Mouse (Mus musculus) CH12.LX (cell line): ENCODE results near the gene Psmd8. TPM values are rescaled to one million over a fixed set of nuclear protein-coding genes. Genes with fewer than 3 reads are reported as not detected.

Source experiments
- DNase-seq: peaks from one replicate; pipeline ENCODE4 v3.0.0-alpha.2; 2013; ENCODE audit errors: extremely low read depth
- H3K27ac ChIP-seq: 2 replicates; pipeline ENCODE4 v1.5.1; 2012; ENCODE audit warnings: low read depth, mild to moderate bottlenecking, control low read depth, moderate library complexity; ENCODE audit not compliant: insufficient read depth
- H3K27me3 ChIP-seq: replicated peaks from 2 replicates; pipeline ENCODE3; 2012; ENCODE audit warnings: inconsistent platforms
- H3K36me3 ChIP-seq, 2 experiments: replicated peaks in 1 of 2; 2 replicates each; pipeline versions ENCODE3 to v1.6.1; 2012; ENCODE audit warnings: inconsistent platforms in 1 of 2, low read length in 1 of 2, mild to moderate bottlenecking in 1 of 2, mixed read lengths in 1 of 2, moderate library complexity in 1 of 2; ENCODE audit not compliant: control insufficient read depth in 1 of 2, insufficient read depth in 1 of 2
- H3K4me1 ChIP-seq, 2 experiments: 2 replicates each; pipeline ENCODE4 v1.6.1; 2012; ENCODE audit warnings: inconsistent platforms in 1 of 2, moderate library complexity in 1 of 2; ENCODE audit not compliant: insufficient read depth in 2 of 2, control insufficient read depth in 1 of 2
- H3K4me2 ChIP-seq: 2 replicates; pipeline ENCODE4 v1.6.1; 2012; ENCODE audit warnings: low read depth, mild to moderate bottlenecking, control low read depth; ENCODE audit not compliant: poor library complexity, insufficient read depth, severe bottlenecking
- H3K4me3 ChIP-seq, 3 experiments: fragments of 150-350 bp in 1 of 3; sonication (generic) in 1 of 3; replicated peaks in 1 of 3; 2 replicates each; pipeline versions ENCODE3 to v1.5.1; 2011 to 2012; ENCODE audit warnings: low read depth in 2 of 3, low read length in 2 of 3, mild to moderate bottlenecking in 2 of 3, moderate library complexity in 2 of 3, control low read depth in 1 of 3, improper control_type of control experiment in 1 of 3, inconsistent platforms in 1 of 3, mixed read lengths in 1 of 3; ENCODE audit not compliant: poor library complexity in 1 of 3
- H3K79me2 ChIP-seq: replicated peaks from 2 replicates; pipeline ENCODE4 v1.6.1; 2012; ENCODE audit warnings: mild to moderate bottlenecking, moderate library complexity; ENCODE audit not compliant: control insufficient read depth, poor library complexity, insufficient read depth, severe bottlenecking; ENCODE audit errors: extremely low read depth
- H3K9ac ChIP-seq: 2 replicates; pipeline ENCODE4 v1.6.1; 2012; ENCODE audit warnings: low read depth, mild to moderate bottlenecking, control low read depth, moderate library complexity; ENCODE audit not compliant: insufficient read depth
- H3K9me3 ChIP-seq: replicated peaks from 2 replicates; pipeline ENCODE3; 2012; ENCODE audit warnings: low read length, inconsistent platforms, mixed read lengths
- E2F4 ChIP-seq: IDR thresholded peaks from 2 replicates; pipeline ENCODE4 v1.6.1; 2011; ENCODE audit warnings: low read depth, low read length, improper control_type of control experiment; ENCODE audit not compliant: insufficient replicate concordance
- IRF4 ChIP-seq: IDR thresholded peaks from 2 replicates; pipeline ENCODE4 v1.6.1; 2014; ENCODE audit warnings: low read depth, mild to moderate bottlenecking, inconsistent platforms, low read length, improper control_type of control experiment
- JUN ChIP-seq: IDR thresholded peaks from 2 replicates; pipeline ENCODE4 v1.6.1; 2011; ENCODE audit warnings: low read depth, mild to moderate bottlenecking, low read length, improper control_type of control experiment, moderate library complexity; ENCODE audit not compliant: insufficient read depth
- NRF1 ChIP-seq: IDR thresholded peaks from 2 replicates; pipeline ENCODE4 v1.6.1; 2014; ENCODE audit warnings: low read depth, mild to moderate bottlenecking, inconsistent platforms, low read length, improper control_type of control experiment, moderate library complexity
- POLR2A ChIP-seq: IDR thresholded peaks from 2 replicates; pipeline ENCODE4 v1.6.1; 2011; ENCODE audit warnings: low read depth, mild to moderate bottlenecking, improper control_type of control experiment, low read length
- RAD21 ChIP-seq: IDR thresholded peaks from 2 replicates; pipeline ENCODE4 v1.6.1; 2011; ENCODE audit warnings: low read depth, mild to moderate bottlenecking, low read length, improper control_type of control experiment, moderate library complexity
- ZC3H11A ChIP-seq: IDR thresholded peaks from 2 replicates; pipeline ENCODE4 v1.6.1; 2012; ENCODE audit warnings: low read depth, mild to moderate bottlenecking, inconsistent platforms, low read length, improper control_type of control experiment
- ZMIZ1 ChIP-seq: IDR thresholded peaks from 2 replicates; pipeline ENCODE4 v1.6.1; 2012; ENCODE audit warnings: low read depth, mild to moderate bottlenecking, inconsistent platforms, low read length, improper control_type of control experiment
- dilution Hi-C: fragments of 300-500 bp; cut with MboI; formaldehyde crosslinking; loops from 2 replicates; pipeline ENCODE4 v1.14.3; 2020; ENCODE audit warnings: low sequenced_read_pairs; ENCODE audit not compliant: extremely low pct_unique_long_range_greater_than_20kb, extremely low pct_ligation_motif_present
- in situ Hi-C: fragments of 300-500 bp; cut with MboI; formaldehyde crosslinking; loops from 3 replicates; pipeline ENCODE4 v1.14.3; 2019; ENCODE audit warnings: low sequenced_read_pairs, low pct_ligation_motif_present, low pct_unique_long_range_greater_than_20kb, mixed read lengths
- polyA plus RNA-seq: library from polyadenylated mRNA; unstranded; fragments of >175 nt; gene quantifications from 2 replicates; pipeline ENCODE4 v1.2.1, GENCODE M21; 2012; ENCODE audit warnings: low read depth; ENCODE audit not compliant: insufficient read length
- total RNA-seq, 2 experiments: library from RNA; depleted of rRNA; stranded (reverse); fragments of 300-350 nt in 1 of 2; fragments of >200 nt in 1 of 2; gene quantifications; 2 replicates each; pipeline ENCODE4 v1.2.3; 2012 to 2014

Psmd8 gene
- total and polyA plus RNA-seq, 3 experiments = 308 to 479 (median 335) TPM

- peak; percentile 60 for DNase-seq
- no peaks in the 10 kb centered on the region for H3K9me3 ChIP-seq
- no peak within 1 kb of the TSS for H3K27ac ChIP-seq
- H3K4me3 ChIP-seq = peak within 1 kb of the TSS in 1 of 3 experiments; percentile 3
- no peak for TF ChIP-seq ZC3H11A
- no peak for TF ChIP-seq IRF4
- TF ChIP-seq E2F4 = no peak
- TF ChIP-seq ZMIZ1 = no peak
- TF ChIP-seq POLR2A = peak; percentile 28; the same call in 1 of the 2 replicates
- no peak for TF ChIP-seq RAD21
- no peak for TF ChIP-seq NRF1
- TF ChIP-seq JUN = no peak
- H3K27me3 ChIP-seq = peaks cover 3% of the 10 kb centered on the region
- H3K79me2 ChIP-seq = no peaks in the 10 kb centered on the region
- H3K9ac ChIP-seq = 0 out of 2 replicates have a peak within 1 kb of the TSS, but pooled peaks have one; percentile 16
- H3K4me1 ChIP-seq = peaks cover 0 to 32% of the 10 kb centered on the region in 2 experiments; a peak in 2 of 4 replicates
- H3K36me3 ChIP-seq = no peaks in the 10 kb centered on the region
- dilution Hi-C loops (no loop called here), in situ Hi-C loops (no loop called here)
- peak within 1 kb of the TSS; percentile 90 for H3K4me2 ChIP-seq
These were observed 55.5 kb downstream of the Psmd8 start, which contains the start of gene Ryr1 for GRCm38 (mm10) chr7:29124970-29125369. Gene Ryr1 (minus strand): TSS chr7:29125179.

Other genes with a start within 250 kb of the Psmd8 start
- 62.9 and 63.4 TPM in 2 replicates for gene Actn4, start 218.4 kb downstream of the Psmd8 start, total RNA-seq (2012; rRNA removed)
- gene Actn4, start 218.4 kb downstream of the Psmd8 start, total RNA-seq (2014; rRNA removed) = 45.9 and 56.9 TPM in 2 replicates
- 127 and 145 TPM in 2 replicates for gene Actn4, start 218.4 kb downstream of the Psmd8 start, polyA plus RNA-seq
- 513 and 551 TPM in 2 replicates for gene Eif3k, start 198.8 kb downstream of the Psmd8 start, total RNA-seq (2012; rRNA removed)
- 595 and 658 TPM in 2 replicates for gene Eif3k, start 198.8 kb downstream of the Psmd8 start, total RNA-seq (2014; rRNA removed)
- gene Eif3k, start 198.8 kb downstream of the Psmd8 start, polyA plus RNA-seq = 580 and 584 TPM in 2 replicates
- 183 and 195 TPM in 2 replicates for gene Map4k1, start 198.7 kb downstream of the Psmd8 start, total RNA-seq (2012; rRNA removed)
- gene Map4k1, start 198.7 kb downstream of the Psmd8 start, total RNA-seq (2014; rRNA removed) = 112 and 114 TPM in 2 replicates
- 395 and 401 TPM in 2 replicates for gene Map4k1, start 198.7 kb downstream of the Psmd8 start, polyA plus RNA-seq
- 0.63 and 0.68 TPM in 2 replicates for gene Ryr1, start 55.5 kb downstream of the Psmd8 start, total RNA-seq (2012; rRNA removed)
- gene Ryr1, start 55.5 kb downstream of the Psmd8 start, total RNA-seq (2014; rRNA removed) = 0.43 TPM in 2 replicates
- gene Ryr1, start 55.5 kb downstream of the Psmd8 start, polyA plus RNA-seq = 0.86 and 1.1 TPM in 2 replicates
- gene Rasgrp4, start 45.9 kb downstream of the Psmd8 start, total RNA-seq (2012; rRNA removed) = 0.88 and 1.4 TPM in 2 replicates
- gene Rasgrp4, start 45.9 kb downstream of the Psmd8 start, total RNA-seq (2014; rRNA removed) = 0.26 and 0.58 TPM in 2 replicates
- gene Rasgrp4, start 45.9 kb downstream of the Psmd8 start, polyA plus RNA-seq = 2.9 and 3.2 TPM in 2 replicates
- gene Fam98c, start 24.5 kb downstream of the Psmd8 start, total RNA-seq (2012; rRNA removed) = 13.8 and 14.5 TPM in 2 replicates
- 13.0 and 14.1 TPM in 2 replicates for gene Fam98c, start 24.5 kb downstream of the Psmd8 start, total RNA-seq (2014; rRNA removed)
- gene Fam98c, start 24.5 kb downstream of the Psmd8 start, polyA plus RNA-seq = 15.2 and 17.9 TPM in 2 replicates
- gene Ggn, start 10.5 kb downstream of the Psmd8 start, total RNA-seq (2012; rRNA removed) = 0.30 and 0.38 TPM in 2 replicates
- 0.13 TPM in 1 of 2 replicates, not detected in the other for gene Ggn, start 10.5 kb downstream of the Psmd8 start, total RNA-seq (2014; rRNA removed)
- gene Ggn, start 10.5 kb downstream of the Psmd8 start, polyA plus RNA-seq = 1.0 and 1.5 TPM in 2 replicates
- gene Spred3, start 10.3 kb downstream of the Psmd8 start, total RNA-seq (2012; rRNA removed) = 2.2 and 3.3 TPM in 2 replicates
- gene Spred3, start 10.3 kb downstream of the Psmd8 start, total RNA-seq (2014; rRNA removed) = 1.2 and 1.6 TPM in 2 replicates
- 6.0 and 6.6 TPM in 2 replicates for gene Spred3, start 10.3 kb downstream of the Psmd8 start, polyA plus RNA-seq
- 0.38 and 0.93 TPM in 2 replicates for gene Catsperg1, start 33.3 kb upstream of the Psmd8 start, total RNA-seq (2012; rRNA removed)
- gene Catsperg1, start 33.3 kb upstream of the Psmd8 start, total RNA-seq (2014; rRNA removed) = 0.68 and 0.72 TPM in 2 replicates
- 1.4 and 2.0 TPM in 2 replicates for gene Catsperg1, start 33.3 kb upstream of the Psmd8 start, polyA plus RNA-seq
- gene Kcnk6, start 51.8 kb upstream of the Psmd8 start, total RNA-seq (2012; rRNA removed) = 4.0 TPM in 2 replicates
- 1.2 and 2.2 TPM in 2 replicates for gene Kcnk6, start 51.8 kb upstream of the Psmd8 start, total RNA-seq (2014; rRNA removed)
- 1.2 and 1.9 TPM in 2 replicates for gene Kcnk6, start 51.8 kb upstream of the Psmd8 start, polyA plus RNA-seq
- gene Yif1b, start 57.6 kb upstream of the Psmd8 start, total RNA-seq (2012; rRNA removed) = 84.2 and 99.4 TPM in 2 replicates
- gene Yif1b, start 57.6 kb upstream of the Psmd8 start, total RNA-seq (2014; rRNA removed) = 61.6 and 69.4 TPM in 2 replicates
- gene Yif1b, start 57.6 kb upstream of the Psmd8 start, polyA plus RNA-seq = 61.0 and 63.0 TPM in 2 replicates
- gene 2200002D01Rik, start 67.8 kb upstream of the Psmd8 start, total RNA-seq (2012; rRNA removed) = 3.7 and 5.8 TPM in 2 replicates
- not detected in 2 replicates for gene 2200002D01Rik, start 67.8 kb upstream of the Psmd8 start, total RNA-seq (2014; rRNA removed)
- gene 2200002D01Rik, start 67.8 kb upstream of the Psmd8 start, polyA plus RNA-seq = not detected in 2 replicates
- 25.6 and 29.1 TPM in 2 replicates for gene Spint2, start 101.2 kb upstream of the Psmd8 start, total RNA-seq (2012; rRNA removed)
- not detected in 2 replicates for gene Spint2, start 101.2 kb upstream of the Psmd8 start, total RNA-seq (2014; rRNA removed)
- 3.7 and 4.1 TPM in 2 replicates for gene Spint2, start 101.2 kb upstream of the Psmd8 start, polyA plus RNA-seq
- gene Ppp1r14a, start 108.6 kb upstream of the Psmd8 start, total RNA-seq (2012; rRNA removed) = not detected in 2 replicates
- not detected in 2 replicates for gene Ppp1r14a, start 108.6 kb upstream of the Psmd8 start, total RNA-seq (2014; rRNA removed)
- gene Ppp1r14a, start 108.6 kb upstream of the Psmd8 start, polyA plus RNA-seq = not detected in 2 replicates
- gene Dpf1, start 123.2 kb upstream of the Psmd8 start, total RNA-seq (2012; rRNA removed) = 1.3 and 3.0 TPM in 2 replicates
- 0.35 and 0.38 TPM in 2 replicates for gene Dpf1, start 123.2 kb upstream of the Psmd8 start, total RNA-seq (2014; rRNA removed)
- 0.97 and 1.9 TPM in 2 replicates for gene Dpf1, start 123.2 kb upstream of the Psmd8 start, polyA plus RNA-seq